Mouse (Mus musculus): ENCODE measurements around the gene Thra.

- TF ChIP-seq EP300 (IDR thresholded peaks at IDR 0.05; ENCODE audit: low read depth) (no peak), CTCF (IDR thresholded peaks at IDR 0.05; ENCODE audit: low read depth) (no peak)
These were observed 12.2 kb downstream of the Thra start for GRCm38 (mm10) chr11:98752562-98753140.
